Mouse (Mus musculus): ENCODE results near the gene Rbmx.
A peak's percentile ranks its signal among the peaks of the same experiment; 100 is the strongest.

Rbmx gene

GRCm38 (mm10) chrX:57392367-57393246 is at the start of gene Rbmx:
Rbmx (minus strand) TSS chrX:57393036.
- peak; percentile 83 for DNase-seq

- DNase-seq, result no peak
These were observed 41.1 kb upstream of the Rbmx start for GRCm38 (mm10) chrX:57433897-57434296.

- DNase-seq, result no peak
These were observed 38.8 kb upstream of the Rbmx start for GRCm38 (mm10) chrX:57431610-57432009.

- DNase-seq, result no peak
These were observed 15.9 kb upstream of the Rbmx start, which contains the start of gene Gm364 for GRCm38 (mm10) chrX:57408769-57409168. Gm364 (plus strand) TSS chrX:57409154.

- no peak for DNase-seq
These were observed 10.8 kb upstream of the Rbmx start for GRCm38 (mm10) chrX:57403651-57404050.

- DNase-seq, result no peak
These were observed 8.6 kb upstream of the Rbmx start for GRCm38 (mm10) chrX:57401388-57401787.

- DNase-seq, result no peak
These were observed 576 bp upstream of the Rbmx start for GRCm38 (mm10) chrX:57393412-57393811.

- no peak for DNase-seq
These were observed 11.9 kb downstream of the Rbmx start for GRCm38 (mm10) chrX:57380915-57381314.

- DNase-seq, result no peak
These were observed 14.3 kb downstream of the Rbmx start for GRCm38 (mm10) chrX:57378579-57378978.

- DNase-seq, result no peak
These were observed 15.7 kb downstream of the Rbmx start for GRCm38 (mm10) chrX:57377096-57377495.

- DNase-seq, result no peak
These were observed 18.8 kb downstream of the Rbmx start for GRCm38 (mm10) chrX:57374029-57374428.

GRCm38 (mm10) chrX:57373543-57373942 is 19.3 kb downstream of the Rbmx start:
- no peak for DNase-seq

GRCm38 (mm10) chrX:57372965-57373364 is 19.9 kb downstream of the Rbmx start:
- no peak for DNase-seq

- DNase-seq, result no peak
These were observed 27.8 kb downstream of the Rbmx start for GRCm38 (mm10) chrX:57364891-57365569.

- no peak for DNase-seq
These were observed 33.5 kb downstream of the Rbmx start for GRCm38 (mm10) chrX:57359316-57359715.

- no peak for DNase-seq
These were observed 53.6 kb downstream of the Rbmx start for GRCm38 (mm10) chrX:57339220-57339619.

- DNase-seq, result peak; percentile 5
These were observed 54.2 kb downstream of the Rbmx start, which contains the start of gene Arhgef6 for GRCm38 (mm10) chrX:57338371-57339211. Arhgef6 (minus strand) TSS chrX:57338729.

GRCm38 (mm10) chrX:57337582-57337981 is 55.3 kb downstream of the Rbmx start:
- no peak for DNase-seq

GRCm38 (mm10) chrX:57336958-57337357 is 55.9 kb downstream of the Rbmx start:
- DNase-seq, result no peak

GRCm38 (mm10) chrX:57335313-57335712 is 57.5 kb downstream of the Rbmx start:
- DNase-seq, result no peak
